Mouse (Mus musculus) kidney, adult 2 months (tissue): ENCODE results near the gene Tmem229b.

Experiments used
- CTCF ChIP-seq: fragments of 200-500 bp; conservative IDR thresholded peaks from 2 replicates; pipeline ENCODE4 v1.5.1; 2011; ENCODE audit warnings: low read depth, mild to moderate bottlenecking, control low read depth, low read length, moderate library complexity, mixed read lengths; ENCODE audit not compliant: insufficient read depth, insufficient read length
- POLR2A ChIP-seq: fragments of 200-500 bp; IDR thresholded peaks from one replicate; pipeline ENCODE4 v1.6.1; 2011; ENCODE audit warnings: low read depth, low read length, control low read depth

DNA sequence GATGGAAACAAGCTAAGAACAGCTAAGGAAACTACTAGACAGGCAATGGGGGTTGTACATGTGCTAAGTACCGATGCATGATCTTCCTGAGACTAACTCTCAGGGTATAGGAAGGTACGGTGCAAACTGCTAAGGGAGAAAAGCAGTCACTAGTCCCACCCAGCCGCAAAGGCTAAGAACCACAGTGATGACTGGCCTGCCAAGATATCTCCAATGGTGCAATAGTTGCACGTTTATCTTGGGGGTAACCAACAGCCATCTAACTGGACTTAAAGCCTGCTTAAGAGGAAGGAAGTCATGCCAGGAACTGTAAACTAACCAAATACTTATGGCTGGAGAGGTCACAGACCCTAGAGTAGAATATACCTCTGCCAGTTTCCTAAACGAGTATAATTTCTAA lies 5.0 kb downstream of the Tmem229b start:
- TF ChIP-seq CTCF (no peak), POLR2A (no peak)
